Mouse (Mus musculus): ENCODE results near the gene Vmn1r226. TPM values are rescaled to one million over a fixed set of nuclear protein-coding genes. Genes with fewer than 3 reads are reported as not detected.

Vmn1r226 gene
- total RNA-seq (2014; rRNA removed; ENCODE audit: low replicate concordance) (not detected in 2 replicates), polyA plus RNA-seq (2015; fragmentation: Nextera tagmentation; extraction: Ambion mirVana) (not detected in 2 replicates)

GRCm38 (mm10) chr17:20682543-20682942 lies at the start of gene Vmn1r226:
Gene Vmn1r226, plus strand, starts transcription at chr17:20682843.
- H3K4me2 ChIP-seq (ENCODE audit: low read depth, low read length): no peak within 1 kb of the TSS
- ATAC-seq (ENCODE audit: insufficient read depth, low read depth) (no peak), DNase-seq (ENCODE audit: low spot score) (no peak)
- H3K36me3 ChIP-seq (replicated peaks; ENCODE audit: control insufficient read depth, insufficient read depth, low read length): no peaks in the 10 kb centered on the region
- peaks cover 9% of the 10 kb centered on the region; the same call in 1 of the 2 replicates for H3K9me3 ChIP-seq (replicated peaks; ENCODE audit: control insufficient read depth, low read length)
- H3K9ac ChIP-seq (replicated peaks; ENCODE audit: low read depth, low read length): no peak within 1 kb of the TSS
- no peak within 1 kb of the TSS for H3K4me3 ChIP-seq (ENCODE audit: low read depth, low read length)
- H3K27me3 ChIP-seq (ENCODE audit: control insufficient read depth, insufficient read depth, low read length): no peaks in the 10 kb centered on the region
- no peak within 1 kb of the TSS for H3K27ac ChIP-seq (ENCODE audit: low read depth)
- no peaks in the 10 kb centered on the region for H3K4me1 ChIP-seq (ENCODE audit: control insufficient read depth, insufficient read depth)
- TF ChIP-seq EP300 (IDR thresholded peaks at IDR 0.05; ENCODE audit: low read depth) (no peak), CTCF (IDR thresholded peaks at IDR 0.05; ENCODE audit: low read depth) (no peak)

- H3K4me3 ChIP-seq (ENCODE audit: low read depth, low read length): no peak within 1 kb of the TSS
- 24% methylated on average over 1 of the region's 1 CpGs for WGBS
- TF ChIP-seq EP300 (IDR thresholded peaks at IDR 0.05; ENCODE audit: low read depth) (no peak), CTCF (IDR thresholded peaks at IDR 0.05; ENCODE audit: low read depth) (no peak)
- ATAC-seq (ENCODE audit: insufficient read depth, low read depth) (no peak), DNase-seq (ENCODE audit: low spot score) (no peak)
- no peaks in the 10 kb centered on the region for H3K27me3 ChIP-seq (ENCODE audit: control insufficient read depth, insufficient read depth, low read length)
- no peak within 1 kb of the TSS for H3K27ac ChIP-seq (ENCODE audit: low read depth)
- no peaks in the 10 kb centered on the region for H3K36me3 ChIP-seq (replicated peaks; ENCODE audit: control insufficient read depth, insufficient read depth, low read length)
- H3K9me3 ChIP-seq (replicated peaks; ENCODE audit: control insufficient read depth, low read length): peaks cover under 1% of the 10 kb centered on the region; the same call in 1 of the 2 replicates
- H3K4me1 ChIP-seq (ENCODE audit: control insufficient read depth, insufficient read depth): no peaks in the 10 kb centered on the region
- no peak within 1 kb of the TSS for H3K9ac ChIP-seq (replicated peaks; ENCODE audit: low read depth, low read length)
- no peak within 1 kb of the TSS for H3K4me2 ChIP-seq (ENCODE audit: low read depth, low read length)
These were observed 46.9 kb downstream of the Vmn1r226 start, which contains the start of gene Vmn1r227 for GRCm38 (mm10) chr17:20729543-20729942. Gene Vmn1r227, plus strand, starts transcription at chr17:20729843.

Other genes with a start within 250 kb of the Vmn1r226 start
- not detected in 2 replicates for gene Vmn2r108, start 201.5 kb upstream of the Vmn1r226 start, total RNA-seq (2014; rRNA removed; ENCODE audit: low replicate concordance)
- gene Vmn2r108, start 201.5 kb upstream of the Vmn1r226 start, polyA plus RNA-seq (2015; fragmentation: Nextera tagmentation; extraction: Ambion mirVana): not detected in 2 replicates
- not detected in 2 replicates for gene Vmn1r225, start 184.7 kb upstream of the Vmn1r226 start, total RNA-seq (2014; rRNA removed; ENCODE audit: low replicate concordance)
- gene Vmn1r225, start 184.7 kb upstream of the Vmn1r226 start, polyA plus RNA-seq (2015; fragmentation: Nextera tagmentation; extraction: Ambion mirVana): not detected in 2 replicates
- gene Vmn2r109, start 118.1 kb upstream of the Vmn1r226 start, total RNA-seq (2014; rRNA removed; ENCODE audit: low replicate concordance): not detected in 2 replicates
- gene Vmn2r109, start 118.1 kb upstream of the Vmn1r226 start, polyA plus RNA-seq (2015; fragmentation: Nextera tagmentation; extraction: Ambion mirVana): not detected in 2 replicates
- not detected in 2 replicates for gene Vmn2r110, start 86.4 kb upstream of the Vmn1r226 start, total RNA-seq (2014; rRNA removed; ENCODE audit: low replicate concordance)
- not detected in 2 replicates for gene Vmn2r110, start 86.4 kb upstream of the Vmn1r226 start, polyA plus RNA-seq (2015; fragmentation: Nextera tagmentation; extraction: Ambion mirVana)
- gene Fpr-rs3, start 58.0 kb upstream of the Vmn1r226 start, total RNA-seq (2014; rRNA removed; ENCODE audit: low replicate concordance): not detected in 2 replicates
- not detected in 2 replicates for gene Fpr-rs3, start 58.0 kb upstream of the Vmn1r226 start, polyA plus RNA-seq (2015; fragmentation: Nextera tagmentation; extraction: Ambion mirVana)
- gene Vmn1r227, start 47.0 kb downstream of the Vmn1r226 start, total RNA-seq (2014; rRNA removed; ENCODE audit: low replicate concordance): not detected in 2 replicates
- gene Vmn1r227, start 47.0 kb downstream of the Vmn1r226 start, polyA plus RNA-seq (2015; fragmentation: Nextera tagmentation; extraction: Ambion mirVana): not detected in 2 replicates
- not detected in 2 replicates for gene Vmn1r228, start 103.3 kb downstream of the Vmn1r226 start, total RNA-seq (2014; rRNA removed; ENCODE audit: low replicate concordance)
- gene Vmn1r228, start 103.3 kb downstream of the Vmn1r226 start, polyA plus RNA-seq (2015; fragmentation: Nextera tagmentation; extraction: Ambion mirVana): not detected in 2 replicates
- not detected in 2 replicates for gene Vmn1r229, start 128.7 kb downstream of the Vmn1r226 start, total RNA-seq (2014; rRNA removed; ENCODE audit: low replicate concordance)
- gene Vmn1r229, start 128.7 kb downstream of the Vmn1r226 start, polyA plus RNA-seq (2015; fragmentation: Nextera tagmentation; extraction: Ambion mirVana): not detected in 2 replicates
- gene Vmn1r230, start 157.6 kb downstream of the Vmn1r226 start, total RNA-seq (2014; rRNA removed; ENCODE audit: low replicate concordance): not detected in 2 replicates
- gene Vmn1r230, start 157.6 kb downstream of the Vmn1r226 start, polyA plus RNA-seq (2015; fragmentation: Nextera tagmentation; extraction: Ambion mirVana): not detected in 2 replicates
- not detected in 2 replicates for gene Vmn1r231, start 222.2 kb downstream of the Vmn1r226 start, total RNA-seq (2014; rRNA removed; ENCODE audit: low replicate concordance)
- not detected in 2 replicates for gene Vmn1r231, start 222.2 kb downstream of the Vmn1r226 start, polyA plus RNA-seq (2015; fragmentation: Nextera tagmentation; extraction: Ambion mirVana)
- not detected in 2 replicates for gene Vmn1r232, start 236.9 kb downstream of the Vmn1r226 start, total RNA-seq (2014; rRNA removed; ENCODE audit: low replicate concordance)
- gene Vmn1r232, start 236.9 kb downstream of the Vmn1r226 start, polyA plus RNA-seq (2015; fragmentation: Nextera tagmentation; extraction: Ambion mirVana): not detected in 2 replicates